Mouse (Mus musculus) skeletal muscle tissue, adult 2 months (tissue): ENCODE results near the gene Prelp.

Source experiments
- DNase-seq: peaks from one replicate; pipeline ENCODE4 v3.0.0-alpha.2; 2012; ENCODE audit warnings: low read depth, low spot score

Prelp gene

GRCm38 (mm10) chr1:133899043-133899542 is 22.1 kb downstream of the Prelp start:
- DNase-seq = no peak

DNA sequence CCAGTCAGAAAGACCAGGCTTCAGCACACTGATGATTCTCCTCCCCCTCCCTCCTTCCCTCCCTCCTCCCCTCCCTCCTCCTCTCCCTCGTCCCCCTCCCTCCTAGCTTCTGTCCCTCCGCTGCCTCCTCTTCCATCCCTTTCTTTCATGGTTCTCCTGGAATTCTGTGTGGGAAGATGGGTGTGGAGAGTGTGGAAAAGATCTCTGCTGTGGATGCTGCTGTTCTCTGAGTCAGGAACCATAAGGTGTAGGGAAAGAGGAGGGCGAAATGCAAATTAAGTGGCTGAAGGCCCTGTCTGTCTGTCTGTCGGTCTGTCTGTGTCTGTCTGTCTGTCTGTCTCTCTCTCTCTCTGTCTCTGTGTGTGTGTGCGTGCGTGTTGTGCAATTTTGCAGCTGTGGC is 23.9 kb downstream of the Prelp start:
- DNase-seq = no peak

DNA sequence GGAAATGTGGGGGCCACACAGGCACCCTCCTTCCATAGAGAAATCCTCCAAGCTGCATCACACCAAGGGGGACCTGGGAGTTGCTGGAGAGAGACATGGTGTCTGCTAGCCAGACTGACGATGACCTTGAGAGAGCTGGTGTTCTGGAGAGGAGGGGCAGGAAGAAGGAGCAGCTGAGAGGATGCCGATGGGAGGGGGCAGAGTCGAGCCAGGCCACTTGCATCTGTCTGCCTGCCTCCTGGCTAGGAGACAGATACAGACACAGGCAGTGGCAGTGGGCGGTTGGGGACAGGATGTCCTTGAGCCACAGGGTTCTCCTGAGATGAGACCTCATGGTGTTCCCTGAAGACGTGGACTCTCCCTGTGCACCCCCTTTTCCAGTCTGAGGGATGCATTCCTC is 29.7 kb downstream of the Prelp start:
- DNase-seq = no peak

GRCm38 (mm10) chr1:133889949-133890598 is 31.1 kb downstream of the Prelp start:
- DNase-seq = no peak

GRCm38 (mm10) chr1:133887538-133888250 is 33.5 kb downstream of the Prelp start:
- DNase-seq = no peak

GRCm38 (mm10) chr1:133887044-133887443 is 34.2 kb downstream of the Prelp start:
- DNase-seq = no peak

DNA sequence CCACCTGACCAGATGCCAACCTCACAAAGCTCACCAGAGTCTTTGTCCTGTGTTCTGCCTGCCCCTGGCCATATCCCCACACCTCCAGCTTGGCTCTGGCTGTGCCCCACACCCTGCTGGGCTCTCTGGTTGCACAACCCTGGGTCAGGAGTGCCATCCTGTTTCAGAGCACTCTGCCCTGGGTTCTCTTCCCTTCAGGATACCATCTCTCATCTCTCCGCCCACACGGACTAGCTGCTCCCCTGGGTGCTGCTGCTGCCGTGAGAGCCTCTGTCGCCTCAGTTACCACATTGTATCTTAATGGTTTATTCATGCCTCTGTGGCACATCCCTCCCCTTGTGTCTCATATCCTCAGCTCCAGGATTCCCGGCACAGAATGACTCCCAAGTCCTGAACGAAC is 34.8 kb downstream of the Prelp start:
- no peak for DNase-seq

DNA sequence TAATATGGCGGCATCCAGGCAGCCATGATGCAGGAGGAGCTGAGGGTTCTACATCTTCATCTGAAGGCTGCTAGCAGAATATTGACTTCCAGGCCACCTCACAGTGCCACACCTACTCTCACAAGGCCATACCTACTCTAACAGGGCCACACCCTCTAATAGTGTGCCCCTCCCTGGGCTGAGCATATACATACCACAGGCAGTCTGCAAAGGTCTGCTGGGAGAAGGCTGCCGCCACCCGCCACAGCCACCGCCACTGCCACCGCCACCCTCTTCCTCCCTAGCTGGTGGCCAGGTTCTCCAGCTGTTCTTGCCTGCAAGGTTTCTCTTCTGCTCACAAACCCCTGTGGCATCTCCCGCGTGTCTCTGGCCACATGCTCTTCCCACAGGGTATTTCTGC is 35.4 kb downstream of the Prelp start:
- DNase-seq = no peak

- no peak for DNase-seq
Measured at GRCm38 (mm10) chr1:133884746-133885145, 36.5 kb downstream of the Prelp start.

- no peak for DNase-seq
Measured at GRCm38 (mm10) chr1:133884090-133884489, 37.1 kb downstream of the Prelp start.

- no peak for DNase-seq
Measured at GRCm38 (mm10) chr1:133882283-133883217, 38.7 kb downstream of the Prelp start.

DNA sequence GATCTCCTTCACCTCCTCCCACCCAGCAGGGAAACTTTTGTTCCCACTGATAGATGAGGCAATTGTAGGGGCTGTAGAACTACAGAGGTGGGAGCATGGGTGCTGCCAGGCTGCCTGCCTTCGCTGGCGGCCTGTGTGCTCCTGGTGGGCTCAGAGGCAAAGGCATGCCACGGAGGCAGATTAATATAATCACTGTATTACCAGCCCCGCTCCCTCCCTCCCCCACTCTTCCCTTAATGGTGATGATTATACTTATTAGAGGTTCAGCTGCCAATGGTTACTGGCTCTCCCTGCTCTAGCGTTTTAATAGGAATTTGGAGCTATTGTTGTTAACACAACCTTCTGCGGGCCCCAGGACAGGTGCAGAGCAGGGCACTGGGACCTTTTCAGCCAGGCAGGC is 39.4 kb downstream of the Prelp start:
- no peak for DNase-seq

GRCm38 (mm10) chr1:133878825-133879423 is 42.3 kb downstream of the Prelp start:
- DNase-seq = no peak

DNA sequence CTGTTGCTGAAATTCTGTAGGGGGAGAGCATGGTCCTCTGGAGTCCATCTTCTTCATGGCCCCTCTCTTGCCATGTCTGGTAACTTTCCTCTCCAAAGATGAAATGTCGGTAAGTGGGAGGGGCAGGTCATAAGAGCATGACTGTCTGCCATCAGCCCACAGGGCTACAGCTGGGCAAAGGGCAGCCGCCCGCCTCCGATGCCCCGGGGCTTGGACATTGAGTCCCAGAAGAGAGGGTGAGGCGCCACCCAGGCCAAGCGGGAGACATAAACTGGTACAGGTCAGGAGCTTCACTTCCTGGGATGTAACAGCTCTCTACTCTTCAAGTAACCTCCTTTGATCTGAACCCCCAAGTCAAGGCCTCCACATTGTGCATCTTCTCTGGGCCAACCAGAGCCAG is 44.3 kb downstream of the Prelp start:
- DNase-seq = no peak

DNA sequence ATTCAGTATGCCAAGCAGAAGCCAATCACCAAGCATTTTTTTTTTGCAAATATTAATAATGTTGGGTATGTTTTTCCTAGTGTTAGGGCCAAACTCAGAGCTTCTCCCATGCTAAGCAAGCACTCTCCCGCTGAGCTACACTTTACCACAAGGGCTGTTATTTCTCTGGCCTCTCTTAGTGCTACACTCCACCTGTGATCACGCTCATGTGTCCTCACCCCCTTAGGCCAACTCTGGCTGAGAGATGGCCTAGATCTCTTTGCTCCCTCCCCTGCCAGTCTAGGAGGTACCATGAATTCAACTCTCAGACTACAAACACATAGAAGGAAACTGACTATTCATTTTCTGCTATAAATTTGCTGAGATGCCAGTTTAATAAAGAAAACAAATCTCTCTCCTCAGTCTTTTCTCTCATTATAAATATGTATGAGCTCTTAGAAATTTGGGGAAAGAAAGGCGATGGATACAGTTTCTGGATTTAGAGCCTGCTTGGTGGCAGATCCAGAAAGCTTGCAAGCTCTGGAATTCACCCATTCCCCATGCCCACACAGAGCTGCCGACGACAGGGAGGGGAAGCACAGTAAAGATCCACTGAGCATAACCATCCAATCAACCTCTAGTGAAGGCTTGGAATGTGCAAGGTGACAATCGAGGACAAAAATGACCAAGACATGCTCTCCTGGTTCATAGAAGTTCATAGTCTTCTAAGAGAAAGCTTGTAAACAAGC is 48.0 kb downstream of the Prelp start:
- no peak for DNase-seq

- no peak for DNase-seq
Measured at GRCm38 (mm10) chr1:133871241-133871640, 50.0 kb downstream of the Prelp start.

- DNase-seq = no peak
Measured at GRCm38 (mm10) chr1:133869221-133869620, 52.0 kb downstream of the Prelp start.

- no peak for DNase-seq
Measured at GRCm38 (mm10) chr1:133863257-133863997, 57.8 kb downstream of the Prelp start.

- DNase-seq = no peak
Measured at GRCm38 (mm10) chr1:133861028-133861427, 60.2 kb downstream of the Prelp start.
